Mouse (Mus musculus) cerebellum, adult 2 months (tissue): ENCODE measurements at regions not wholly inside any gene's neighbourhood (a gene's known extent, or its start where the extent isn't known, plus 50 kb on each side); places are given as distances from the start of the nearest gene placed in this dataset.

Experiments used
- CTCF ChIP-seq: fragments of 200-500 bp; IDR thresholded peaks from 2 replicates; pipeline ENCODE4 v1.5.1; 2011; ENCODE audit warnings: low read depth, mild to moderate bottlenecking, control low read depth, low read length, moderate library complexity, borderline replicate concordance; ENCODE audit not compliant: insufficient read depth
- POLR2A ChIP-seq: fragments of 200-500 bp; IDR thresholded peaks from 2 replicates; pipeline ENCODE4 v1.6.1; 2011; ENCODE audit warnings: low read length, control low read depth, borderline replicate concordance; ENCODE audit not compliant: insufficient read depth

GRCm38 (mm10) chr8:80313883-80314635 lies 179.5 kb upstream of the Gypa start:
- TF ChIP-seq CTCF (no peak), POLR2A (no peak)
